ENCODE assay signal across 8 mouse cellular contexts in the genomic region with DNA sequence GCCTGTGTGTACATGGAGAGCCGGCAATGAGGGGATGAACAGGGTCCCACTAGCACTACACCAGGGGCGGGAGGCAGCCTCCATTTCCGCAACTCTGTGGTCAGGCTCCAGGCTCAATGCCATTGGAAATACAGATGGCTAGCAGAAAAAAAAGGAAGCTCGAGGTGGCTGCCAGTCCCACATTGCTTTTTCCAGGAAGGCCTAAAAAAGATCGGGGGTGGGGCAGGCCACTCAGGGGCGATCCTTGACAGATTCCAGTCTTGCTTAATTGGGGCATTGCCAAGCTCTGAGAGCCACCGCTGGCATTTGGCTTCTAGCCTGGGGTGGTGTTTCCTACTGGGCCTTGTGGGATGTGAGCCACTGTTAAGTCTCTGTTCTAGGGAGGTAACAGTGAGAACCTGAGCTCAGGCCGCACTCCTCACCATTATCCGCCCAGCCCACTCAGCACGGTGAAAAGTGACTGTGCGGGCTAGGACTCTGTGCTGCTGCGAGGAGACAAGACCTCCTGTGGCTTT.
DNase-seq lines count a peak whose midpoint lies in the region; ATAC-seq and TF ChIP-seq lines count a peak whose summit lies in the region.

No protein-coding gene starts in this region.

- H3K4me3 ChIP-seq in gastrocnemius, adult 2 months = 0 out of 2 replicates have a peak overlapping the region, but pooled peaks have one; percentile 23
- H3K4me3 ChIP-seq in hindbrain, embryonic 12.5 days = no peak overlapping the region
- H3K4me3 ChIP-seq in limb, embryonic 14.5 days (replicated peaks; ENCODE audit: low read length) = no peak overlapping the region
- no peak overlapping the region for H3K4me3 ChIP-seq in neural tube, embryonic 13.5 days

- no peak overlapping the region for H3K4me2 ChIP-seq in hindbrain, embryonic 12.5 days (replicated peaks)
- no peak overlapping the region for H3K4me2 ChIP-seq in limb, embryonic 14.5 days (replicated peaks; ENCODE audit: low read depth, low read length, severe bottlenecking)
- no peak overlapping the region for H3K4me2 ChIP-seq in neural tube, embryonic 13.5 days

- no peak for TF ChIP-seq POLR2A in limb, embryonic 14.5 days (IDR thresholded peaks at IDR 0.05; ENCODE audit: borderline replicate concordance, extremely low read depth, insufficient read depth, insufficient read length)

- peak; percentile 56; the same call in 1 of the 2 replicates for ATAC-seq in hindbrain, embryonic 12.5 days (ENCODE audit: low FRiP score)
- peak; percentile 79 for ATAC-seq in limb, embryonic 14.5 days (ENCODE audit: low FRiP score, low read depth)
- ATAC-seq in neural tube, embryonic 13.5 days (ENCODE audit: low read depth) = peak; percentile 46; the same call in 1 of the 2 replicates
- no peak for ATAC-seq in erythroid progenitor cell, adult 5-6 weeks (replicated peaks; ENCODE audit: low FRiP score, poor library complexity, severe bottlenecking)

- no peaks in the 10 kb centered on the region for H3K27me3 ChIP-seq in hindbrain, embryonic 12.5 days
- no peaks in the 10 kb centered on the region for H3K27me3 ChIP-seq in limb, embryonic 14.5 days (ENCODE audit: control insufficient read depth, insufficient read depth, low read length)
- H3K27me3 ChIP-seq in neural tube, embryonic 13.5 days = no peaks in the 10 kb centered on the region

- H3K4me1 ChIP-seq in hindbrain, embryonic 12.5 days = peaks cover 6% of the 10 kb centered on the region; the same call in 1 of the 2 replicates
- H3K4me1 ChIP-seq in limb, embryonic 14.5 days (ENCODE audit: control insufficient read depth, insufficient read depth, low read length) = peaks cover 25% of the 10 kb centered on the region
- H3K4me1 ChIP-seq in neural tube, embryonic 13.5 days (replicated peaks) = peaks cover 37% of the 10 kb centered on the region

- intact Hi-C loops in gastrocnemius, adult 2 months (cut with DNase I) = loop anchor here (5.0 kb wide), 3 partner anchors 47 to 93 kb away; no protein-coding TSS in a partner anchor

- DNase-seq in right cerebral cortex, postnatal 10 days (ENCODE audit: low spot score in 2 of 2) = peak; percentile 74
- no peak for DNase-seq in right cerebral cortex, adult 18-20 months
- peak; percentile 75 to 79 for DNase-seq in cerebellum, adult 18-20 months
- DNase-seq in gastrocnemius, adult 2 months = peak; percentile 74
- peak; percentile 84 for DNase-seq in limb, embryonic 14.5 days (ENCODE audit: low spot score)

- no peaks in the 10 kb centered on the region for H3K36me3 ChIP-seq in hindbrain, embryonic 12.5 days
- no peaks in the 10 kb centered on the region for H3K36me3 ChIP-seq in limb, embryonic 14.5 days (ENCODE audit: control insufficient read depth, insufficient read depth, low read length)
- H3K36me3 ChIP-seq in neural tube, embryonic 13.5 days = no peaks in the 10 kb centered on the region

- WGBS in hindbrain, embryonic 12.5 days = 66% methylated on average over 12 of the region's 12 CpGs
- WGBS in limb, embryonic 14.5 days = 44% methylated on average over 12 of the region's 12 CpGs
- 61% methylated on average over 12 of the region's 12 CpGs for WGBS in neural tube, embryonic 13.5 days

- H3K9me3 ChIP-seq in hindbrain, embryonic 12.5 days (replicated peaks) = no peaks in the 10 kb centered on the region
- no peaks in the 10 kb centered on the region for H3K9me3 ChIP-seq in limb, embryonic 14.5 days (ENCODE audit: control insufficient read depth, low read length)
- no peaks in the 10 kb centered on the region for H3K9me3 ChIP-seq in neural tube, embryonic 13.5 days

- H3K9ac ChIP-seq in hindbrain, embryonic 12.5 days = no peak overlapping the region
- no peak overlapping the region for H3K9ac ChIP-seq in limb, embryonic 14.5 days (ENCODE audit: low read depth, low read length, severe bottlenecking)
- H3K9ac ChIP-seq in neural tube, embryonic 13.5 days = no peak overlapping the region

- no peak for TF ChIP-seq CTCF in gastrocnemius, adult 2 months (IDR thresholded peaks at IDR 0.05)

- H3K27ac ChIP-seq in gastrocnemius, adult 2 months = peak overlapping the region; percentile 81
- 0 out of 2 replicates have a peak overlapping the region, but pooled peaks have one; percentile 13 for H3K27ac ChIP-seq in hindbrain, embryonic 12.5 days
- peak overlapping the region; percentile 79 for H3K27ac ChIP-seq in limb, embryonic 14.5 days (replicated peaks; ENCODE audit: low read depth, low read length)
- peak overlapping the region; percentile 74 for H3K27ac ChIP-seq in neural tube, embryonic 13.5 days (replicated peaks)

Comparison
In these comparisons a context has a peak if more than half of its experiments do, and no peak if none do; other contexts are left out.
1. H3K27ac ChIP-seq: peak in every context shown above with its lines; median percentile 81 in gastrocnemius, adult 2 months; 79 in limb, embryonic 14.5 days; 74 in neural tube, embryonic 13.5 days; 13 in hindbrain, embryonic 12.5 days.